Mouse (Mus musculus): ENCODE measurements at regions not wholly inside any gene's neighbourhood (a gene's known extent, or its start where the extent isn't known, plus 50 kb on each side); places are given as distances from the start of the nearest gene placed in this dataset.

DNA sequence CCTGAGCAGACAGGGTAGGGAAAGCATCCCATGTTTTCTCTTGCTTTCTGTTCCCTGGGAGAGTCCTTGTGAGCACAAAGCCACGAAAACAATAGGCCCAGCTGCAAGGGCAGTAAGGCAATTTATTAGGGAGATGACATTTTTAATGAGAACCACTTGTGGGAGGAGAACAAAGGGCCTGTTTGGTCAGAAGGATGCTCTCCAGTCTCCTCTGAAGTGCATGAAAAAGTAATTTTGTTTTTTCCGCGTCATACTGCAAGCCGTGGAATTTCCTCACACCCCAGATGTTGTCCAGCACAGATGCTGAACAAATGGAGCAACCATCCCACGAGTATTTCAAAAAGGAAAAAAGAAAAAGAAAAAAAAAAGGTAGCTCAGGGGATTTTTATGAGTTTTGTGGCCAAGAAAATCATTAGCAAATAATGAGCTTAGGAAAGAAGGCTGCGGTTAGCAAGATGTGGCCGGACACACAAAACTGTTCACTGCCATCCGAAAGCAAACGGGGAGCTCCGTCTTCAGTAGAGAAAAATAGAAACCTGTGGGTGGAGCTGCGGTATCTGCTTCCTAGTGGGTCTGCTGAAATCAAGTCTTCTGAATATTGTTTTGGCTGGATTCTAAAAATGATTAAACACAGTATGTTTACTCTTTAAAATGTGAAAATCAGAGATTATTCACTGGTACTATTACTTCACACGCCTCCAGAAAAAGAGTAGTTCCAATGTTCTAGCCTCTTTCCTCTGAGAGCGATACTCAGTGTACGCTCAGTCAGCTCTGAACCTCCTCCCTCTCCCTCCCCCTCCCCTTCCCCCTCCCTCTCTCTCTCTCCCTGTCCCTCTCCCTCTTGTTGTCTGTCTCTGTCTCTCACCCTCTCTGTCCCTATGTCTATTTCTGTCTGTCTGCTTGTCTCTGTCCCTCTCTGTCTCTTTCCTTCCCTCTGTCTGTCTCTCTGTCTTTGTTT is 235.4 kb upstream of the Mctp2 start:
- no peaks in the 10 kb centered on the region for H3K36me3 ChIP-seq (ENCODE audit: insufficient read depth)
- no peak overlapping the region for H3K27ac ChIP-seq (ENCODE audit: low read depth, low read length)
- DNase-seq (peak; percentile 59), ATAC-seq (peak; percentile 45; the same call in 1 of the 2 replicates)
- H3K9ac ChIP-seq = no peak overlapping the region
- TF ChIP-seq CTCF (IDR thresholded peaks at IDR 0.05; ENCODE audit: low read depth) = peak; percentile 41
- no peaks in the 10 kb centered on the region for H3K27me3 ChIP-seq (ENCODE audit: insufficient read depth, low read length)
- no peak overlapping the region for H3K4me3 ChIP-seq (ENCODE audit: low read depth, low read length)
- H3K4me1 ChIP-seq (ENCODE audit: insufficient read depth) = no peaks in the 10 kb centered on the region; the same call in 1 of the 2 replicates
- 28% methylated on average over 14 of the region's 14 CpGs for WGBS
- no peaks in the 10 kb centered on the region for H3K9me3 ChIP-seq (ENCODE audit: low read length)
- peak overlapping the region; percentile 6; the same call in 1 of the 2 replicates for H3K4me2 ChIP-seq (ENCODE audit: low read depth)

DNA sequence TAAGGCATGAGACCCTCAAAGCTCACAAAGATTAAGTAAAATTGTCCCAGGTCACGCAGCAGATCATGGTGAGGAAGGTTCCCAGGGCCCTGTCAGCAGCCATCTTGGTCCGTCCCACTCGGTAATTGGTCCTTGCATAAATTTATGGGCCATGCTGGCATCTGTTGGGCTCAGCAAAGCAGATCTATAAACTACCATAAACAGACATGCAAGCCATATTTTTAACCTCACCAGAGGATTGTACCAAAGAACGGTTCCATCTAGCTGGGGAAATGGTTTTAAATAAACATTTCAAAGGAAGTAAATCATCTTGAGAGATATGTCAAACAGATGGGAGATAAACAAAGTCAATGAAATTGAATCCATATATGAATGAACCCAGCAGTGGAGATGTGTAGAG is 237.1 kb upstream of the Mctp2 start:
- ATAC-seq = no peak

DNA sequence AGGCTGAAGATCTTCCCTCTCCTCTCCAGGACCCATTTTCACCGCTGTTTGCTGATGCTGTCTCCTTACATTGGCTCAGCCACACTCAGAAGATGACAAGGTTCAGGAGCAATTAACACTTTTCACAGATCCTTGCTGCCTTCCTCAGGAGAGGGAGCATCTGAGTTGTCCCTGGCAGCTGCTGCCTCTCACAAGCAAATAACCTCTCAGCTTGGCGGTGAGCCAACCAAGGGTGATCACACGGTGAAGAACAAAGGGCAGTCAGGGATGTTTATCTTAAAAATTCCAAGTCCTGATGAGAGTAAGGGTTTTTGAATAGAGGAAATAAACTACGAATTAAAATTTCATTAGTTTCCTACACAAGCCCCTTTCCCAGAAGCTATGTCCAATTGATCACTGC is 237.5 kb upstream of the Mctp2 start:
- Histone ChIP-seq H3K4me2 (ENCODE audit: low read depth) (no peak overlapping the region), H3K4me1 (ENCODE audit: insufficient read depth) (no peaks in the 10 kb centered on the region; the same call in 1 of the 2 replicates), H3K36me3 (ENCODE audit: insufficient read depth) (no peaks in the 10 kb centered on the region), H3K27me3 (ENCODE audit: insufficient read depth, low read length) (no peaks in the 10 kb centered on the region), H3K4me3 (ENCODE audit: low read depth, low read length) (no peak overlapping the region), H3K9me3 (ENCODE audit: low read length) (peaks cover 5% of the 10 kb centered on the region; the same call in 1 of the 2 replicates), H3K27ac (ENCODE audit: low read depth, low read length) (no peak overlapping the region), H3K9ac (no peak overlapping the region)
- TF ChIP-seq CTCF (IDR thresholded peaks at IDR 0.05; ENCODE audit: low read depth) = no peak
- no peak for DNase-seq
- no peak for ATAC-seq
- 39% methylated on average over 4 of the region's 4 CpGs for WGBS

More for the DNA sequence above, 237.1 kb upstream of the Mctp2 start:
- 75% methylated on average over 4 of the region's 4 CpGs for WGBS
- Histone ChIP-seq H3K4me2 (ENCODE audit: low read depth) (no peak overlapping the region), H3K36me3 (ENCODE audit: insufficient read depth) (no peaks in the 10 kb centered on the region), H3K4me1 (ENCODE audit: insufficient read depth) (no peaks in the 10 kb centered on the region; the same call in 1 of the 2 replicates), H3K9me3 (ENCODE audit: low read length) (peaks cover 5% of the 10 kb centered on the region; the same call in 1 of the 2 replicates), H3K9ac (no peak overlapping the region), H3K27me3 (ENCODE audit: insufficient read depth, low read length) (no peaks in the 10 kb centered on the region), H3K27ac (ENCODE audit: low read depth, low read length) (no peak overlapping the region), H3K4me3 (ENCODE audit: low read depth, low read length) (no peak overlapping the region)
- no peak for DNase-seq
- TF ChIP-seq CTCF (IDR thresholded peaks at IDR 0.05; ENCODE audit: low read depth) = no peak

DNA sequence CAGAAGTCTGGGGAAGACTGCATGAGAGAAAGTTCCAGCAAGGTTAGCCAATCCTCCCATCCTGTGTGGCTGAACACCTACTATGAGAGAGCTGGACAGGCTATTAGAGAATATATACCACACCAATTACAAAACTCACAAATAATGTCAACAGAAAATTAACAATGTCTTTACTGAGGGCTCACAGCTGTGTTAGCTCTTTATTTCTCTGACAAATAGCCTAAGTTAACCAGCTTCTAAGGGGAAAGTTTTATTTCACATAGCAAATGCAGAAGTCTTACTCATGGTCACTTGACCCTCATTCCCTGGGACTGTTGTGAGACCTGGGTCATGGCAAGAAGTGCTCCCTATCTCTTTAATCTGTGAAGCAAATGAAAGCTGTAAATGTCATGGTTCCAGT is 261.0 kb upstream of the Mctp2 start:
- Histone ChIP-seq H3K36me3 (ENCODE audit: insufficient read depth) (no peaks in the 10 kb centered on the region), H3K4me2 (ENCODE audit: low read depth) (no peak overlapping the region), H3K9ac (no peak overlapping the region), H3K4me1 (ENCODE audit: insufficient read depth) (no peaks in the 10 kb centered on the region), H3K27me3 (ENCODE audit: insufficient read depth, low read length) (no peaks in the 10 kb centered on the region), H3K4me3 (ENCODE audit: low read depth, low read length) (no peak overlapping the region), H3K9me3 (ENCODE audit: low read length) (no peaks in the 10 kb centered on the region), H3K27ac (ENCODE audit: low read depth, low read length) (no peak overlapping the region)
- ATAC-seq (no peak), DNase-seq (no peak)
- no peak for TF ChIP-seq CTCF (IDR thresholded peaks at IDR 0.05; ENCODE audit: low read depth)

DNA sequence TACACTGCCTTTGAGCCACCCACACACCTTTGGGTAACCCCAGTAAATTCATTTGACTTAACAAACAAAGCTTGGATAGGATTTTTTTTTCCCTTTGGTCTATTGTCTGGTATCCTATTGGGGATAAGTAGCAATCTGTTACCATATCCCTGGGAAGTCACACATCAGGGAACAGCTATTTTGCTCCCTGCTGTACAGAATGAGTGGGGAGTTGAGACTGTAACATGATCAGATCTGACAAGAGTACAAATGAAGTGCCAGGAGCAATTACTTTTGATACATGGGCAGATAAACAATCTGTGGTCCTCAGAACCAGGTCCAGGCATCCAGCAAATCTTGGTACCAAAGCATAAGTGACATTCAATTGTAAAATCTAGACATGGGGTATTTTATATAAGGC is 262.8 kb upstream of the Mctp2 start:
- no peaks in the 10 kb centered on the region for H3K36me3 ChIP-seq (ENCODE audit: insufficient read depth)
- no peak for DNase-seq
- no peak for ATAC-seq
- H3K4me3 ChIP-seq (ENCODE audit: low read depth, low read length) = no peak overlapping the region
- no peak overlapping the region for H3K27ac ChIP-seq (ENCODE audit: low read depth, low read length)
- no peak overlapping the region for H3K9ac ChIP-seq
- H3K4me1 ChIP-seq (ENCODE audit: insufficient read depth) = no peaks in the 10 kb centered on the region
- H3K27me3 ChIP-seq (ENCODE audit: insufficient read depth, low read length) = no peaks in the 10 kb centered on the region
- no peaks in the 10 kb centered on the region for H3K9me3 ChIP-seq (ENCODE audit: low read length)
- H3K4me2 ChIP-seq (ENCODE audit: low read depth) = no peak overlapping the region
- no peak for TF ChIP-seq CTCF (IDR thresholded peaks at IDR 0.05; ENCODE audit: low read depth)

DNA sequence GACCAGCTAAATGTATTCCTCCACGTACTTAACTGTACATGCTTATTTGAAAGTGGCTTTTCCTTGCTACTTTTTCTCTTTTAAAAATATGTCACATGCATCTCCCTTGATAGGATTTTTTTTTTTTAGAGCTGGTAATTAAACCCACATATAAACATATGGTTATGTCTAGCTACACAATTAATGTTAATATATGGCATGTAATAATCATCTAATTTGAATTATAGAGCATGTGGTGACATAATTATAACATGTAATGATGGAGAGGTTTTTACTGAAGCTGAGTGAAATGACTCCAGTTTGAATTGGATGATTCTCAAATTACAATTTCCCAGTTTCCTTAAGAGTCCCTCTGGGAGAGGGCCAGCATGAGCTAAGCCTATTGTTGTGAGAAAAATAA is 267.9 kb upstream of the Mctp2 start:
- no peak overlapping the region for H3K4me3 ChIP-seq (ENCODE audit: low read depth, low read length)
- no peak overlapping the region for H3K27ac ChIP-seq (ENCODE audit: low read depth, low read length)
- 0 out of 2 replicates have a peak, but pooled peaks cover 4% of the 10 kb centered on the region for H3K4me1 ChIP-seq (ENCODE audit: insufficient read depth)
- H3K27me3 ChIP-seq (ENCODE audit: insufficient read depth, low read length) = no peaks in the 10 kb centered on the region
- ATAC-seq (no peak), DNase-seq (peak; percentile 35)
- 33% methylated on average over 1 of the region's 1 CpGs for WGBS
- TF ChIP-seq CTCF (IDR thresholded peaks at IDR 0.05; ENCODE audit: low read depth) = no peak
- no peaks in the 10 kb centered on the region for H3K36me3 ChIP-seq (ENCODE audit: insufficient read depth)
- no peak overlapping the region for H3K4me2 ChIP-seq (ENCODE audit: low read depth)
- no peak overlapping the region for H3K9ac ChIP-seq
- no peaks in the 10 kb centered on the region for H3K9me3 ChIP-seq (ENCODE audit: low read length)

DNA sequence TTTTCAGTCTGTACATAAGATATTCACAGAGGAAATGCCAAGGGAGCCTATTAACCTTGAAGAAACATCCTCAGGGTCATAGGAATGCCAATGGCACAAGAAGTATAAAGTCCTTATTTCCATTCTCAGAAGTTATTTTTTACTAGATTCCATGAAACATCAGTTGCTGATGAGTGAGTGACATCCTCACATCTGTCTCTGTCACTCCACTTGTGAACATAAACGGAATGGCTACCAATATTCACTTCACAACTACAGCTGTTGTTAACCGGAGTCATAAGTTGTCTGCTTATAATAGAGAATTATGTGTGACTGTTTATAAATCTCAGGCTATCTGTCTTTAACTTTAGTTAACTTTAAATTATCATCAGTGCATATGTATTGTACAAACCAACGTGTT is 278.0 kb upstream of the Mctp2 start:
- ATAC-seq (no peak), DNase-seq (no peak)
- 86% methylated on average over 3 of the region's 3 CpGs for WGBS
- Histone ChIP-seq H3K9me3 (ENCODE audit: low read length) (no peaks in the 10 kb centered on the region), H3K9ac (no peak overlapping the region), H3K27ac (ENCODE audit: low read depth, low read length) (no peak overlapping the region), H3K4me3 (ENCODE audit: low read depth, low read length) (no peak overlapping the region), H3K36me3 (ENCODE audit: insufficient read depth) (no peaks in the 10 kb centered on the region), H3K4me1 (ENCODE audit: insufficient read depth) (no peaks in the 10 kb centered on the region), H3K4me2 (ENCODE audit: low read depth) (no peak overlapping the region), H3K27me3 (ENCODE audit: insufficient read depth, low read length) (no peaks in the 10 kb centered on the region)
- no peak for TF ChIP-seq CTCF (IDR thresholded peaks at IDR 0.05; ENCODE audit: low read depth)
